ENCODE assay signal across 8 mouse cellular contexts in the genomic region with DNA sequence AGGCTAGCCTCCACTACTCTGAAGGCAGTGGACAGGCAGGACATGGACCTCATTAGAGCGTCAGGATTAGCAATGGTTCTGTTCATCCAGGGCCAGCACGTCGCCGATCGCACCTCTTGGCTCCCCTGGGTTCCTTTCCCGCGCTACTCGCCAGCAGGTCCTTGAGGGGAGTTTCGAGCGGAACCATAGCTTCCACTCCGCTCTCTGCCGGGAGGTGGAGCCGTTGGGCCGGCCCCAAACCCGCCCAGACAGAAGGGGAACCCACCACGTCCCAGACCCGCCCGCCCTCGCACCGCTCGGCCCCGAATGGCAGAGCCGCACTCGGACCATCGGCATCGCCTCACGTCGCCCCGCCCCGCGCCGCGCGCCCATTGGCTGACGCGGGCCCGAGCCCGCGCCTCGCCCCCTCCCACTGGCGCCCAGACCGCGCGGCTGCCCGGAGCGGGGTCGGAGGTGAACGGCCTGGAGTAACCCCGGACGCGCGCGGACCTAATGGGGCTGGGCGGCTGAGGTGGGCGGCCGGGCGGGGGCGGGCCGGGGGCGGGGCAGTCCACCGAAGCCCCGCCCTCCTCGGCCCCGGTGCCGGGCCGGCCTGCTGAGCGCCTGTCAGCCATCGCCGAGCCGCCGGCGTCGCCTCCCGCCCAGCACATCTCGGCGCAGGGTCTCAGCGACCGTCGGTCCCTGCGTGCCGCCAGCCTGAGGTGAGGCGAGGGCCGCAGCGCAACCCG. TPM values are rescaled to one million over a fixed set of nuclear protein-coding genes. Genes with fewer than 3 reads are reported as not detected.
DNase-seq lines count a peak whose midpoint lies in the region; ATAC-seq lines count a peak whose summit lies in the region.

No protein-coding gene starts in this region.

- WGBS in intestine, embryonic 15.5 days = under 1% methylated on average over 57 of the region's 85 CpGs

- peak overlapping the region; percentile 91 for H3K4me3 ChIP-seq in intestine, embryonic 15.5 days (replicated peaks)

- peak; percentile 95 for DNase-seq in adrenal gland, adult 8-10 months
- peak; percentile 93 for DNase-seq in embryo, embryonic 11.5 days (ENCODE audit: low read depth, low spot score)
- DNase-seq in gastrocnemius, postnatal 36 days = peak; percentile 89 to 96
- peak; percentile 92 to 95 for DNase-seq in left cerebral cortex, postnatal 25 days (ENCODE audit: low spot score in 2 of 2)
- peak; percentile 97 for DNase-seq in mesoderm, embryonic 11.5 days (ENCODE audit: low read depth, low spot score)
- peak; percentile 93 for DNase-seq in right cerebral cortex, postnatal 25 days
- peak; percentile 94 to 96 for DNase-seq in urinary bladder, postnatal 36 days (ENCODE audit: low spot score in 2 of 2)

- peak overlapping the region; percentile 77 for H3K9ac ChIP-seq in intestine, embryonic 15.5 days

- ATAC-seq in intestine, embryonic 15.5 days = peak; percentile 99

- H3K9me3 ChIP-seq in intestine, embryonic 15.5 days = no peaks in the 10 kb centered on the region

- intact Hi-C loops in gastrocnemius, postnatal 36 days (cut with DNase I) = loop anchor here (5.0 kb wide), 2 partner anchors 42 to 63 kb away; no protein-coding TSS in a partner anchor
- intact Hi-C loops in left cerebral cortex, postnatal 25 days (cut with DNase I) = loop anchor here (2.0 to 5.0 kb wide), 2 partner anchors 52 to 63 kb away; partner anchors contain the start of genes Acaca and Tada2a

- H3K4me2 ChIP-seq in intestine, embryonic 15.5 days (replicated peaks) = peak overlapping the region; percentile 85

- H3K36me3 ChIP-seq in intestine, embryonic 15.5 days = no peaks in the 10 kb centered on the region

- no peaks in the 10 kb centered on the region for H3K27me3 ChIP-seq in intestine, embryonic 15.5 days (replicated peaks)

- peaks cover 7% of the 10 kb centered on the region for H3K4me1 ChIP-seq in intestine, embryonic 15.5 days (replicated peaks)

- peak overlapping the region; percentile 88 for H3K27ac ChIP-seq in intestine, embryonic 15.5 days

RNA-seq across cellular contexts. Expression of gene Gm11437, which starts 12.1 kb away (rescaled TPM):
- under 1 TPM in 1 of 4 experiments, not detected in 3; 0.38 TPM for total RNA-seq in adrenal gland, adult 8-10 months (2022)
- total RNA-seq in gastrocnemius, postnatal 36 days (2021) = not detected
- not detected in 2 replicates for polyA plus RNA-seq in intestine, embryonic 15.5 days (2015; fragmentation: Nextera tagmentation; extraction: Ambion mirVana)
- total RNA-seq in left cerebral cortex, postnatal 25 days (2021) = not detected

RNA-seq across cellular contexts. Expression of gene Acaca, which starts 49.9 kb away (rescaled TPM):
- total RNA-seq in adrenal gland, adult 8-10 months (2022) = 100 to 1,000 TPM in 3 of 4 experiments, 10 to 100 TPM in 1; 81.4 to 339 (median 190) TPM
- total RNA-seq in gastrocnemius, postnatal 36 days (2021) = 10 to 100 TPM; 10.1 to 15.5 TPM
- 12.3 and 15.0 TPM in 2 replicates for polyA plus RNA-seq in intestine, embryonic 15.5 days (2015; fragmentation: Nextera tagmentation; extraction: Ambion mirVana)
- total RNA-seq in left cerebral cortex, postnatal 25 days (2021) = 10 to 100 TPM; 77.2 to 79.4 TPM

RNA-seq across cellular contexts. Expression of gene Tada2a, which starts 50.0 kb away (rescaled TPM):
- total RNA-seq in adrenal gland, adult 8-10 months (2022) = 10 to 100 TPM; 13.6 to 33.0 (median 22.9) TPM
- 1 to 10 TPM; 8.6 to 9.4 TPM for total RNA-seq in gastrocnemius, postnatal 36 days (2021)
- 25.4 and 25.9 TPM in 2 replicates for polyA plus RNA-seq in intestine, embryonic 15.5 days (2015; fragmentation: Nextera tagmentation; extraction: Ambion mirVana)
- total RNA-seq in left cerebral cortex, postnatal 25 days (2021) = 10 to 100 TPM; 34.6 to 36.2 TPM

Comparison
In these comparisons a context has a peak if more than half of its experiments do, and no peak if none do; other contexts are left out.
1. Peak in every context shown above with its lines: DNase-seq, ATAC-seq, H3K4me3 ChIP-seq and H3K27ac ChIP-seq.
2. RNA of gene Acaca, which starts 49.9 kb away (total RNA-seq): 81.4 to 339 TPM in adrenal gland, adult 8-10 months and 77.2 to 79.4 TPM in left cerebral cortex, postnatal 25 days; 10.1 to 15.5 TPM in gastrocnemius, postnatal 36 days; every median in the first group is over 4 times any median in the second.